Mouse (Mus musculus): ENCODE data around the gene Olfr739.

Olfr739 gene

DNA sequence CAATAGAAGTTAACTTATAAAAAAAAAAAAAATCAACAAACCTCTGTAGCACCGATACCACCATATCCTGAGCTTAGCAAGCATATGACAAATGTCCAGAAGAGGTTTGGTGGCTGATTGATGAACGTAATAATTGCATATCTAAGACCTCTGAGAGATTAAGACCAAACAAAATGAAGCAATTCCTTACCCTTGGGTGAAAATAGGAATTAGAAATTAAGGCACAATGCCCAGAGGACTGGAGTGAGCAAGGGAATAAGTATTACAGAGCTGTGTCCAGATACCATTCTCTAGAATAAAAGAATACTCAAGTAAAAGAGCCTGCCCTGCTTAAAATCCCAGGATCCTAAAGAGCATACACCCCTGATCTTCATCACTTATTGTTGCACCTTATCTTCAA is at the start of gene Olfr739:
Gene Olfr739 (plus strand): TSS at position 301 of the 400 bp plus-strand sequence.
- DNase-seq (ENCODE audit: low spot score) = no peak

DNA sequence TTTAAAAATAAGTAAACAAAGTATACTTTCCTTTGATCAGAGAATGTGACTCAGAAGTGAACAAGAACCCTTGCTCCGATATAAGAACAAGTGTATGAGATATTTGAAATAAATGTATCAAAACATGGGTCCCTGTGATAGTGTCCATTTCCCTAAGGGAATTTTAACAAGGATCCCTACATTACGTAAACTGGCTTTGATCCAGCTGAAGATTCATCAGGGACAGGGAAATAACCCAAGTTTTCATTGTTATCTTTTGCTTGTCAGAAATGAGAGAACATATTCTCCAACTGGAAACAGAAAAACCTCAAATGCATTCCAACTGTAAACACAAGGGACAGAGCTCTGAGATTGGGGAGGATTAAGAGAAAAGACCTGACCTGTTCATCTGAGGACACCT is 37.6 kb upstream of the Olfr739 start, which contains the start of gene Olfr736:
Gene Olfr736 (plus strand): TSS at position 301 of the 400 bp plus-strand sequence.
- no peak for DNase-seq (ENCODE audit: low spot score)

DNA sequence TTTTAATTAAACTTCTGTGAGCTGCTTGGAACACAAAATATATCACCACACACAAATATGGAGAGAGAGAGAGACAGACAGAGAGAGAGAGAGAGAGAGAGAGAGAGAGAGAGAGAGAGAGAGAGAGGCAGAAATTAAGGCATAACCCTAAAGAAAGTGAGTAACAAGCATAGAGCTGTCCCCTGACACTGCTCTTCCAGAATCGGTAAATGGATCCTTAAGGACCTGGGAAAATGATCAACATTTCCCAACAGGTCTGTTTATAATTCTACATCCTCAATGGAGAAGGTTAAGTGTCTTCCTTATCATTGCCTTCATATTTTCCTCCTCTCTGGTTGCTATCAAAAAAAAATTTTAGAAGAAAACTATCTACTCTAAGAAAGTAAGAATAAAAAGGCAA is 11.2 kb upstream of the Olfr739 start, which contains the start of gene Olfr738:
Gene Olfr738 (plus strand): TSS at position 301 of the 400 bp plus-strand sequence.
- no peak for DNase-seq (ENCODE audit: low spot score)

DNA sequence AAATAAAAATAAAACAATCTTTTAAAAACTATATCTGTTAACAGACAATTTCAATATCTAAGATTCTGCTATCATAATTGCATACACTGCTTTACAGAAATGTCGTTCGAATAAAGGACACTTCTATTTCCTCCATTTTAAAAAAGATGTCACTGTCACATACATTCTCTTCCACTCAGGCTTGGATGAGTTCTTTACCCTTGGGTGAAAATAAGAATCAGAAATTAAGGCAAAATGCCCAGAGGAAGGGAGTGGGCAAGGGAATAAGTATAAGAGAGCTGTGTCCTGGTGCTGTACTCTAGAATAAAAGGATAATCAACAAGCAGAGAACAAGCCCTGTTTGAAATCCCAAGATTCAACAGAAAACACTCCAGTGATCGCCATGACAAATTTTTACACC is 26.8 kb downstream of the Olfr739 start, which contains the start of gene Olfr740:
Gene Olfr740 (plus strand): TSS at position 301 of the 400 bp plus-strand sequence.
- no peak for DNase-seq (ENCODE audit: low spot score)

DNA sequence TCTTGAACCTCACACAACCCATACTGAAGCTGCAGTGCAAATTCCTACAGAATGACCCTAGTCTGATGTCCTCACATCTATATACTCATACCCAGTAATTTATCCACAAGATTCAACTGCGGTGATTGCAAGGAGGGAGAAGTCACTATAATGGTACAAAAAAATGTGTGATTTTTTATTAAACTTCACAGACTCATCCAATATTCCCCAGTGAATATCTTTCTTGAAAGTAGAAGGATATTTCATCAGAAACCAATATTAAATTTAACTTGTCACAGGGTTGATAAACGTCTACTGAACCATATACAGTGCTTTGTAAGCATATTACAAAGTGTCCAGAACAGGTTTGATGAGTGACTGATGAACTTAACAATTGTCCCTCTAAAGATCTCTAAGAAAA is 54.0 kb downstream of the Olfr739 start, which contains the start of gene Olfr741:
Gene Olfr741 (plus strand): TSS at position 301 of the 400 bp plus-strand sequence.
- DNase-seq (ENCODE audit: low spot score) = no peak

Data from embryo, embryonic 10.5 days (tissue).